Mouse (Mus musculus): ENCODE data around the gene Sh3gl1. TPM values are rescaled to one million over a fixed set of nuclear protein-coding genes. Genes with fewer than 3 reads are reported as not detected.
A peak's percentile ranks its signal among the peaks of the same experiment; 100 is the strongest.

Gene Sh3gl1
- total RNA-seq, 1 experiment from 2014 or later, result 27.9 TPM

DNA sequence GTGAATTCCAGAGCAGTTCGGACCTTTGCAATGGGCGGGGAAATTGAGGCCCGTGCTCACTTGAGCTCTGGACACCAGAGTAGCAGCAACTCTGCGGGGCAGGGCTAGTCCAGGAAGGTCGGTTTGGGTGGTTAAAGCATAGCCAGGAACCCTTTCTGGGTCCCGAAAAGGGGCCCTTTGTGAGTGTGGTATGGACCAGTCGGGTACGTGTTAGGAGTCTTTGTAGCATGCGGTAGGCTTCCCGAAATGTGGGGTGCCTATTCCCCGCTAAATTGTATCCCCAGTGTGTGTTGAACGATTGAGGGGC, 4.4 kb upstream of the Sh3gl1 start:
- ATAC-seq (replicated peaks; ENCODE audit: low read depth, poor library complexity, severe bottlenecking), result no peak

GRCm38 (mm10) chr17:56040030-56040856, 3.8 kb upstream of the Sh3gl1 start, which contains the start of gene Chaf1a:
Gene Chaf1a, plus strand, starts transcription at chr17:56040439.
- peak; percentile 72 for ATAC-seq (replicated peaks; ENCODE audit: low read depth, poor library complexity, severe bottlenecking)

- ATAC-seq (replicated peaks; ENCODE audit: low read depth, poor library complexity, severe bottlenecking), result no peak
Measured at GRCm38 (mm10) chr17:56039345-56039744, 2.9 kb upstream of the Sh3gl1 start.

- no peak for ATAC-seq (replicated peaks; ENCODE audit: low read depth, poor library complexity, severe bottlenecking)
Measured at GRCm38 (mm10) chr17:56038583-56039261, 2.3 kb upstream of the Sh3gl1 start.

DNA sequence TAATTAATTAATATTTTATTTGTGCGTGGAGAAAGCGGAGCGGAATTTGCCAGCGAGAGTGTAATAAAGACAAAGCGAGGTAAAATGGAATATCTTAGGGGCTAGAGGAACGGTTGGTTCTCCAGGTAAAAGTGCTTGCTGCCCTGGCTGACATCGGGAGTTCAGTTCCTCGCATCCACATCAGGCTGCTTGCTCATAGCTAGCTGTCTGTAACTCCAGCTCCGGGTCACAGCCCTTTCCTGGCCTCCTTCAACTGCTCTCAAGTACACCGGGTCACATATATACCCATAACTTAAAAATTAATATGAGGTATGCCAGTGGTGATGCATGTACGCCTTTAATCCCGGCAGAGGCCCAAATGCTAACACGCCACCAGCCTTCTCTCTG, 459 bp upstream of the Sh3gl1 start:
- ATAC-seq (replicated peaks; ENCODE audit: low read depth, poor library complexity, severe bottlenecking), result no peak

DNA sequence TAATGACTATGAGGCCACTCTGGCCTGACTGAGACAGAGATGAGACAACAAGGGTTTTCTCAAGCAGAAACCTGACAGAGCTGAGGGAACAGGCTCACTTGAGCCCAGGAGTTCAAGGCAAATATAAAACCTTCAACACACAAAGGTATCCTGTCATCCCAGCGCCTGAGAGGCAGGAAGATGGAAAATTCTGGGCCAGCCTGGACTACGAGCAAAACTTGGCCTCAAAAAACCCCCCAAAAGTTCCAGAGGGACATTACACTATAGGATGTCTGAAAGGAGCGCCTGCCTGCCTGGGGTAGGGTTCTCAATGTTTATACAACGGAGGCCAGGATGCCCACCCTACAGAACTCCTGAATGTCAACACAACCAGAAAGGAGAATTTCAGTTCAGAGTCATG, 1.2 kb downstream of the Sh3gl1 start:
- no peak for ATAC-seq (replicated peaks; ENCODE audit: low read depth, poor library complexity, severe bottlenecking)

DNA sequence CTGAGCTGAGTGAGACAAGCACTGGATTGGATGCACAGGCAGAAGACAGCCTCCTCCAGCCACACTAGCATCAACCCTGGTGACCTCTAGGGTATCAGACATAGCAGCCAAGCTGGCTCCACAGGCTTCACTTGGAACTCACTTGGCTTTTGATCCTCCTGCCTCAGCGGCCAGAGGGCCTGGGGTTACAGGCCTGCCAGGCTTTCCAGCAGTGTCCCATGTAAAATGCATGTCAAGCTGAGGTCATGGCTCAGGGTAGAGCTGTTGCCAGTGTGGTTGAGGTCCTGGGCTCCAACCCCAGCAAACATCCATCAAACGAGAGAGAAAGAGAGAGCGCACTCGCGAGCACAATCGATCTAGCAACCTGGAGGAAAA, 1.7 kb downstream of the Sh3gl1 start:
- no peak for ATAC-seq (replicated peaks; ENCODE audit: low read depth, poor library complexity, severe bottlenecking)

- ATAC-seq (replicated peaks; ENCODE audit: low read depth, poor library complexity, severe bottlenecking), result no peak
Measured at GRCm38 (mm10) chr17:56034040-56034725, 2.3 kb downstream of the Sh3gl1 start.

- ATAC-seq (replicated peaks; ENCODE audit: low read depth, poor library complexity, severe bottlenecking), result peak; percentile 19; the same call in 1 of the 2 replicates
Measured at GRCm38 (mm10) chr17:56032831-56033230, 3.6 kb downstream of the Sh3gl1 start.

- ATAC-seq (replicated peaks; ENCODE audit: low read depth, poor library complexity, severe bottlenecking), result no peak
Measured at GRCm38 (mm10) chr17:56032127-56032733, 4.2 kb downstream of the Sh3gl1 start.

- no peak for ATAC-seq (replicated peaks; ENCODE audit: low read depth, poor library complexity, severe bottlenecking)
Measured at GRCm38 (mm10) chr17:56031431-56031830, 5.0 kb downstream of the Sh3gl1 start.

- peak; percentile 88 for ATAC-seq (replicated peaks; ENCODE audit: low read depth, poor library complexity, severe bottlenecking)
Measured at GRCm38 (mm10) chr17:56030919-56031318, 5.5 kb downstream of the Sh3gl1 start.

- ATAC-seq (replicated peaks; ENCODE audit: low read depth, poor library complexity, severe bottlenecking), result no peak
Measured at GRCm38 (mm10) chr17:56030238-56030870, 6.1 kb downstream of the Sh3gl1 start.

- no peak for ATAC-seq (replicated peaks; ENCODE audit: low read depth, poor library complexity, severe bottlenecking)
Measured at GRCm38 (mm10) chr17:56027801-56028441, 8.5 kb downstream of the Sh3gl1 start.

DNA sequence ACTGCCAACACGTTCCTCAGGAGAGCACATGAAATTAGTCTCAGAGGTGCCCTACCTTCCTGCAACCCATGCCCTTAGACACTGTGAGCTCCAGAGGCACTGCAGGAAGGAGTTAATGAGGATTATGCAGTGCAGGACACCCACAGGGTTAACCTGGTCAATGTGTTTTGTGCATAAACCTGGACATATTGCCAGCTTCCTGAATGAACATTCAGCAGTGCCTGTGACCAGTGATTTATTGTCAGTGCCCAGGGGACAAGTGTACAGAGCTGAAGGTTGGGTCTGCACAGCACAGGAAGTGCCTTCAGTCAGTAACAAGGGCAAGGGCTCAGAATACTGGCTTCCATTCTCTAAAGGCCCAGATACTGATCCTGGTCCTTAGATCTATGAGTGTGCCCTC, 9.6 kb downstream of the Sh3gl1 start:
- no peak for ATAC-seq (replicated peaks; ENCODE audit: low read depth, poor library complexity, severe bottlenecking)

DNA sequence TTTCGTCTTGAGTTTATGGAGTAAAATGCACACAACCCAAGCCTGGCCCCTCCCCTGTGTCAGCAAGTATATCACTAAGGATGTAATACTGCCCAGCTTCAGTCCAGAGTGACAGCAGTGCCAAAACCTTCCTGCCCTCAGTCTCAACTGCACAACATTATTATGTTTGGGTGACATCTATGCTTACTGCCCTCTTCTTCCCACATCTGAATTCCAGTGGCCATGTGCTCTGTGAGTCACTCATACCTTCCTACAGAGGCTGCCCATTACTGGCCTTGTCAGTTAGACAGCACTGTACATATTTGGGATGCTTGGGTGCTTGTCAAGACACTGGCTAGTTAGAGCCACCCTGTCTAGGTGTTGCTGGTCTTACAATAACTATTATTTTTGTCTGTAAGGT, 10.1 kb downstream of the Sh3gl1 start:
- no peak for ATAC-seq (replicated peaks; ENCODE audit: low read depth, poor library complexity, severe bottlenecking)

DNA sequence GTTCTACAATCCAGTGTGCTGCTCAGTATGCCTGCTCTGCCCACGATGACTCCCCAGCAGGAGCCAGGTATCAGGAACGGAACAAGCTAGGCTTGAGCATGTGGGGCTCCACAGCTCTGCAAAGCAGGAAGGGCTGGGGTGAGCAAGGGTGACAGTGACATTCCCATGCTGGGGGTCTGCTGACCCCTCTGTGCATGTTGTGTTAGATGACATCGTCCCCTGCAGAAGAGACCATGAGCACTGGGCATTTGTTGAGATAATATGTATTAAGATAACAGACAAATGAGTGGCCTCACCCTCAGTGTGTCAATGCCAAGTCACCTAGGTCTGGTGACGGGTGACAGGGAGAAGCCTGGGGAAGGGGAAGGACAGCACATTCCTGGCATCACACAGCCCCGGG, 11.5 kb downstream of the Sh3gl1 start:
- no peak for ATAC-seq (replicated peaks; ENCODE audit: low read depth, poor library complexity, severe bottlenecking)

DNA sequence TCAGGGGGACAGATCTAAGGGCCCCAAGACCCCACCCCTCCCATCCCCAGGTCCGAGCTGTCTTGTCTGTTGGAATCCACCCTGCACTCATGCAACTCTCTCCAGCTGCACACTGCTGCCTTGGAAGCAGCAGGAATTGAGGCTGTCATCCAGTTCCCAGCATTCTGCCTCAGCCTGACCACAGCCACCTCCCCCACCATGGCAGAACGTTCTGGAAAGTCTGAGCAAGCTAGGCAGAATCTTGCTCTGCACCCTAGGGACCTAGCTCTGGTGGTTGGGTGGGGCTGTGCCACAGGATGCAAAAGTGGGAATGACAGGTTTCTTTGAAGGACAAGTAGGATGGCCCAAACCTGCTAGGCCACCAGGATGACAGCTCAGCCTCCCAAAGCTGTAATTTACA, 12.0 kb downstream of the Sh3gl1 start:
- no peak for ATAC-seq (replicated peaks; ENCODE audit: low read depth, poor library complexity, severe bottlenecking)

DNA sequence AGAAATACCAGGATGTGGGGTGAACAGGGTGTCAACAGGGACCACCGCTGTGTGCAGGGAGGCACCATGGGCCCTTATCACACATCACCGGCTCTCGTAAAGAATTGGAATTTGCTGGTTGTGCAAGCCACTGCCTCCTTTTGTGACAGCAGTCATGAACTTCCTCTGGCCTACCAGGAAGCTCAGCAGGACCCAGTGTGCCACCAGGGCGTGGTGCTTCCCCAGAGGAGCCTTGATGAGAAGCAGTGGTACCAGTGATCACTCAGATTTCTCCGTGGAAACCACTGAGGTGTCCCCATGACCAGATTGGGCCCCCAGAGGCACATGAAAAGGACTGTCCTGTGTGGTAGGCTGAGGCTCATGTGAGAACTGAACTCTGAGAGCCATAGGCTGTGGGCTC, 13.0 kb downstream of the Sh3gl1 start:
- peak; percentile 55 for ATAC-seq (replicated peaks; ENCODE audit: low read depth, poor library complexity, severe bottlenecking)

GRCm38 (mm10) chr17:56022989-56023290, 13.5 kb downstream of the Sh3gl1 start:
- no peak for ATAC-seq (replicated peaks; ENCODE audit: low read depth, poor library complexity, severe bottlenecking)

All from common myeloid progenitor, adult 5-6 weeks (primary cell).